Mouse (Mus musculus): ENCODE measurements around the gene Nkapd1.

DNA sequence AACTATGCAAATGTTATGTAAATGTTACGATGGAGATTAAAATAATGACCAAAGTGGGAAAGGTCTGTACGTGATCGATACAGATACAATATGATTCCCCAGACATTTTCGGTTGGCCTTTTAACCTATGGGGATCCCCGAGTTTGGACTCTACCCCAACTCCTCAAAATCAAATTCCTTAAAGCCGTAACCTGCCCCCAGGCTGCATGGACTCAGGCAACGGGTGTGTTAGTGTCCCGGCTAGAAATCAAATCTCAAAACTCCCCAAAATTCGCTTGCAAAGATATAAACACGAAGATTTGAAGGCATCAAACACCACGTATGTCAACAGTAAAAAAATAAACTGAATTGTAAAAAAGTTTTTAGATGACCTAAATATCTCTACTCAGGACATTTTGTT, 1.1 kb downstream of the Nkapd1 start:
- no peak for TF ChIP-seq CTCF (IDR thresholded peaks at IDR 0.05; ENCODE audit: extremely low read depth, insufficient read depth, insufficient read length, insufficient replicate concordance)
- no peak for TF ChIP-seq POLR2A (IDR thresholded peaks at IDR 0.05; ENCODE audit: low read depth, low read length)

All from spleen, adult 2 months (tissue).